Mouse (Mus musculus) small intestine, adult 10 weeks (tissue): ENCODE measurements around the gene Mxd4. TPM values are rescaled to one million over a fixed set of nuclear protein-coding genes. Genes with fewer than 3 reads are reported as not detected.

Experiments used
- polyA plus RNA-seq: library from polyadenylated mRNA; stranded (reverse); fragments of 350-450 nt; fragmentation: Illumina TruSeq; extraction: RNeasy Lipid Tissue Mini Kit (QIAGEN cat#74804); gene quantifications from one replicate; pipeline ENCODE4 v1.2.3, GENCODE M21; 2014; ENCODE audit warnings: low replicate concordance

Gene Mxd4
- polyA plus RNA-seq, result 5.5 TPM

DNA sequence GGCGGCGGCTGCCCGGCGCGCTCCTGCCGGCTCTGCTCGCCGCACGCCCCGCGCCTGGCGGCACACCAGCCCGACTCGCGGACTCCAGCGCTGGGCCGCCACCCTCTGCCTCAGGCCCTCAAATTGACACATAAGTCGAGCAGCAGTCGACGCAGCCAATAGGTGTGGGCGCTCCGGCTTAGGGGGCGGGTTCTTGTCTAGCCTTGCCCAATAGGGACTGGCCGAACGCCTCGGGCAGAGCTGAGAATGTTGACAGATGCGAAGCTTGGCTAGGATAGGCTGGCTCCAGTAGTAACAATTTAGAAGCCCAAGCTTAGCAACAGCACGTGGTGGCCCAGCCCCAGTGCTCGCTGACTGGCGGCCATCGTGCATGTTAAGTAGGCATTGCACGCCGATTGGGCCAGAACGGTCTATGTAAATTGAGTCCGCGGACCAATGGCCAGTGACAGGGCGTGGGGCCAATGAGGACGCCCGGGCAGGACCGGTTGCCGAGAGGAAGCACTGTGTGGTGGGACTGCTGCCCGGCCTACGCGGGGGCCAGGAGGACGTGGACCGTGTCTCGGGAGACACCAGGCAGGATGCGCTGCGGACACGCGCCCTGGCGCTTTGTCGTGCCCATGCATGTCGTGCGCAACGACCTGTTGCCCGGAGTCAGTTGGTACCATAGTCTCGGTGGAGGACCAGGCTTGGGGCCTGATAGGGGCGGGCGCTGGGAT is at the start of gene Mxd4:
Gene Mxd4, minus strand, starts transcription at position 120 of the 716 bp plus-strand sequence.

DNA sequence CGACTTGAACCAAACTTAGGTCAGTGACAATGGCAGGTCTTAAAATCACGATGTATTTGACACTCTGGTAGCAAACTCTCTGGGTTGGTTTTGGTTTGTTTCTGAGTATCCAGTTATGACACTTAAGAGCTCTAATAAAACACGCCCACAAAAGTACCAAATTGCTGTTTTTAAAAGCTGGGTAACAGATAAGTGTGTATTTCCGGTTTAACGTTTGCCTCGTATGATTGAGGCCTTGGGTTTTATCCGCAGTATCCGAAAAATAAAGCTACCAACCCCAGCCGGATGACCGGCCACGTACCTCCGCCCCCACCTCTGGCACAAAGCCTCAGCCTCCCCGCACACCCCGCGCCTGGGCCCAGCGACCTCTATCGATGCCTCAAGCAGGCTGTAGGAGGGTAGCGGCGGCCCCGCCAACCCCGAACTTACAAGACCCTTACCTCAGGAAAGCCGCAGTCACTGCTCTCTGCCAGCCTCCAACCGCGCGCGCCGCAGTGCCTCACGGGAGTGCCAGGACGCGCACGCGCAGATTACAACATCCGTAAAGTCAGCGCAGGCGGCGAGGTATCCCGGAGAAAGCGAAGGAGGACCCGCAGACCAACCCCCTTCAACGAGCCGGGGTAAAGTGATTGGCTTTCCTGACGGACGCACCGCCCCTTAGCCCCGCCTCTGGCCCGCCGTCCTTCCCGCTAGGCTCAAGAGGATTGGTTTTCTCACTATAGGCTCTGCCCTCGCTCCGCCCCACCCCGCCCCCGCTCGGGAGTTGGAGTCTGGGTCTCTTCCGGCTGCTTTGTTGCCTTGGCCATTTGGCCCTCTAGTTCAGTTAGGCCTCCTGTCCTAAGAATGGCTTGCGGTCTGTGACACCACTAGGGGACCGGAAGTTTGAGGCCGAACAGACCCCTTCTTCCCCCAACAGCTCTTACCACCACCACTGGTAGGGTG is 18.3 kb downstream of the Mxd4 start, which contains the start of the genes Poln and Haus3:
Gene Poln, minus strand, starts transcription at position 499 of the 942 bp plus-strand sequence.
Gene Haus3, minus strand, starts transcription at position 578 of the 942 bp plus-strand sequence.

Other genes starting within 250 kb of the Mxd4 start
- not detected for gene Gm1673, start 204.3 kb downstream of the Mxd4 start, polyA plus RNA-seq
- 0.07 TPM for gene Nat8l, start 191.7 kb downstream of the Mxd4 start, polyA plus RNA-seq
- not detected for gene Poln, start 18.3 kb downstream of the Mxd4 start, polyA plus RNA-seq
- gene Haus3, start 18.2 kb downstream of the Mxd4 start, polyA plus RNA-seq, result 42.7 TPM
- gene Zfyve28, start 100.7 kb upstream of the Mxd4 start, polyA plus RNA-seq, result not detected
- not detected for gene Cfap99, start 100.9 kb upstream of the Mxd4 start, polyA plus RNA-seq
- gene Rnf4, start 148.6 kb upstream of the Mxd4 start, polyA plus RNA-seq, result 65.3 TPM
- 16.2 TPM for gene Fam193a, start 182.2 kb upstream of the Mxd4 start, polyA plus RNA-seq